Mouse (Mus musculus) layer of hippocampus, postnatal 25 days (tissue): ENCODE results near the gene Rps6kb2. TPM values are rescaled to one million over a fixed set of nuclear protein-coding genes. Genes with fewer than 3 reads are reported as not detected.

Experiments
- DNase-seq, 2 experiments: peaks; one replicate each; pipeline ENCODE4 v3.0.0; 2022; ENCODE audit warnings: mixed read lengths in 2 of 2, low spot score in 1 of 2; ENCODE audit errors: extremely low spot score in 1 of 2
- total RNA-seq, 2 experiments: library from RNA; stranded (reverse); gene quantifications; 2 replicates each; pipeline ENCODE4 v1.2.3; 2021

The Rps6kb2 gene
- total RNA-seq, 2 experiments from 2014 or later = 27.8 to 43.9 TPM

DNA sequence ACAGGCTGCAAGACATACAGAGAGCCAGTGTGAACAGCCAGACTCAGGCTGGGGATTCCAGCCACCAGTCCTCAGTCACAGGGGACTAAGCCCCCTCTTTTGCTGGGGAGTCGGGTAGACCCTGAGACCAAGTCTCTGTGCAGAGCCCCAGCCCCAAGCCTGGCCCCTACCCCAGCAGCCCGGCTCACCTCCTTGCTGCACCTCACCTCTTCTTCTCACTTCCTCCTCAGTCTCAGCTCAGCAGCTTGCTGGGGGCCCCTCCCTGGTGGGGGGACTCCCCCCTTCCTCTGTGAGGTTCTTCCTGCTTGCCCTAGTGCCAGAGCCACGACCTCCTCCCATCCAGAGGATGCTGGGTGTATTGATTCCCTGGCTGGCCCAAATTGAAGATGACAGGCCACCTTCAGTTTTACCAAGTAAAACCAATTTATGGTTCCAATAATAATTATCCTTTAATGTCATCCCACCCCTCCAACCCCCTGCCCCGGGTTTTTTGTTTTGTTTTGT is 27.7 kb upstream of the Rps6kb2 start, which contains the start of gene Tbc1d10c:
Tbc1d10c (minus strand) TSS at position 454 of the 504 bp plus-strand sequence.
- no peak for DNase-seq

DNA sequence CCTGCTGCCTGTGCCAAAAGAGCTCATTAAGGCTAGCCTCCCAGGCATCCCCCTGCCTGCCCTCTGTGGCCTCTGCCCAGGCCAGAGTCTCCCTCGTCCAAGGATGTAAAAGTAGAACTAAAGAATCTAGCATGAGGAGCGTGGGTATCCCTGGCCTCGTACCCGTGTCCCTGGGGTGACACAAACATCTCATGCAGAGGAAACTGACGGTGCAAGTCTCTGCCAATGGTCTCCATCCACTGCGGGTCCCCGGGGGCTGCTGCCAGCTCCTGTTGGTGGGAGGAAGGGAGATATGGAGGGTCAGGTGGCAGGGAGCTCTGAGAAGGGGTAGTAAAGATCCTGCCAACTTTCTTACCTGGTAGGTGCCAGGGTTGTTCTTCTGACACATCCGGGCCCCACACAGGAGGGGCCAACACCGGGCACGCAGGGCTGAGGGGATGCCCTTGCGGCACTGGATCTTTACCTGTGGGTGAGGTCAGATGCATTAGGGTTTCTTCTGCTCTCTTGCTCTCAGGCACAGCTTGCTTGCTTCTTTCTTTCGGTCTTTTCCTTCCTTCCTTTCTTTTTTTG is 26.0 kb upstream of the Rps6kb2 start:
- no peak for DNase-seq

DNA sequence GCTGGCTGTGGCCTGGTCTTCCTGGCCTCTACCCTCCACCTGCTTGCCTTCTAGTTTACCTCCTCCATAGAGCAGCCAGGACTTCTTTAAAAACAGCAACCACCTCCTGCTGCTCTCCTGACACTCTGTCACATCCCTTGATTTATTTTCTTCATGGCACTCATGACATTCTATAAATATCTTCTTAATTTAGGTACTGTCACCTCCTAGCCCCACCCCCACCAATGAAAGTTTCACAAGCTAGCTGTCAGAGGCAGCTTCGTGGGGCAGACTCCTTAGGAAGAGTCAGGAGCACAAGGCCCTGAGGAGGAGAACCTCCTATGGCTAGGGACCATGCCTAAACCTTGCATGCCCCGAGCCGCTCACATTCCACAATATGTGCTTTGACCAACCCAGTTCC is 24.1 kb upstream of the Rps6kb2 start:
- no peak for DNase-seq

DNA sequence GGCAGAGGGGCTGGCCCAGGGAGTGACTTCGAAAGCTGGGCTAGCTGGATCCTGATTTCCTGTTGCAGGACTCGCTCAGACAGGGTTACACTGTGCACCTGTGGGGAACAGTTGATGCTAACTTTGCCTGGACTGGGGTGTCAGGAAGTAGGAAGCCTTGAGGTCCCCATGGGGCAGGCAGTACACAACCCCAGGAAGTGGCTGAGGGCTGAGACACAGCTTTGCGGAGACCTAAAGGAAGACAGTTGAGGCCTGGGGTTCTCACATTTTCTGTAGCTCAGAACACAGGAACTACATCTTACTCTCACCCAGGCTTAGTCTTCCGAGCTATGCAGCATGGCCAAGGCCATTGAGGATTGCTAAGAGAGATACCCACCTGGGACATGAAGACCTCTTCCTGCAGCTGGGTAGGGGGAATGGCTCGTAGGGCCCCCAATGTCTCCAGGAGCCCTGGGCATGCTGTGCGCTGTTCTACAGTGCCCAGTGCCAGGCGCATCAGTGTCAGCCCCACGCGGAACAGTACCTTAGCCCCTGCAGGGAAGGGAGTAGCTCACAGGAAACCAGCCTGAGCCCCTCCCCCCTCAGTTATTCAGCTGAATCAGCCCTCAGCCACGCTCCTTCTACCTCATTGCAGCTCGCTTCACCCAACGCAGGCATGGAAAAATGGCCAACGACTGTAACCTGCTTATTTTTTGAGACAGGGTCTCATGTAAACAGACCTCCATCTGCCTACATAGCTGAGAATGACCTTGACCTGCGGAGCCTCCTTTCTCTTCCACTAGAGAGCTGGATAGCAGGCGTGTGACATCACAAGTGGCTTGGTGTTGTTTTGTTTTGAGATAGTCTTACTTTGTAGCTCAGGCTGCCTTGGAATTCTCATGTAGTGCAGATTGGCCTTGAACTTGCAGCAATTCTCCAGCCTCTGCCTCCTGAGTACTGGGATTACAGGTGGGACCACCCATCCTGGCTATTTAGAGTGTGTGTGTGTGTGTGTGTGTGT is 22.1 kb upstream of the Rps6kb2 start:
- no peak for DNase-seq

DNA sequence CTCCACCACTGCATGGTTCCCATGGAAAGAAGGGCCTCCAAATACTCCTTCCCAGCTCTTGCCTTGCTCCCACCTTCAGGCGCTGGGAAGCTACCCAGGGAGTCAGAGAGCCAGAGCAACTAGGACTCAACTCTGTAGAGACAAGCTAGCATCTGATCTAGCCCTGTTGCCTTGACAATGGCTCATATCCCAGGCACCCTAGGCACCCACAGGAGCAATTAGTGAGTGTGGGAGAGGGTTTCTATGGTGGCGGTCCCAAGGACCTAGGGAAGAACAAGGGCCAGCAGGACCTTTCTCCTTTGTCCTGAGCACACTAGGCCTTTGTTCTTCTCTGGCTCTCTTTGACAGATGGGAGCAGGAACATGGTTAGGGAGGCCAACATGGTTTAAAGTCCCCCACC is 20.5 kb upstream of the Rps6kb2 start:
- DNase-seq = no peak

DNA sequence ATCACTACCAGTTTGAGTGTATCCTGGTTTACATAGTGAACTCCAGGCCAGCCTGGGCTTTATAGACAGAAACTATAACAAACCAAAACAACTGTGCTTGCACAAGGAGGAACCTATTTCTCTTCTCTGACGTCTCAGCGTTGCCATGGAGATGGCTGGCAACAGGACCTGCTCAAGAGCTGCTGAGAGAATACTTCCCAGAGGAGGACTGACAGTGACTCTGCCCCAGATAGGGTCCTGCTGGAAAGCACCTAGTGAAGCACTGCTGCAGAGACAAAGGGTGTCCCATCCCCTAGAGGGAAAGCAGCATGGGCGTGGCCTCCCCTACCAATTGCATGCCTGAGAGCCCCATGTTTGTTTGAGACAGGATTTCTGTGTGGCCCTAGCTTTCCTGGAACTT is 18.7 kb upstream of the Rps6kb2 start:
- DNase-seq = peak in 1 of 2 experiments; percentile 57

DNA sequence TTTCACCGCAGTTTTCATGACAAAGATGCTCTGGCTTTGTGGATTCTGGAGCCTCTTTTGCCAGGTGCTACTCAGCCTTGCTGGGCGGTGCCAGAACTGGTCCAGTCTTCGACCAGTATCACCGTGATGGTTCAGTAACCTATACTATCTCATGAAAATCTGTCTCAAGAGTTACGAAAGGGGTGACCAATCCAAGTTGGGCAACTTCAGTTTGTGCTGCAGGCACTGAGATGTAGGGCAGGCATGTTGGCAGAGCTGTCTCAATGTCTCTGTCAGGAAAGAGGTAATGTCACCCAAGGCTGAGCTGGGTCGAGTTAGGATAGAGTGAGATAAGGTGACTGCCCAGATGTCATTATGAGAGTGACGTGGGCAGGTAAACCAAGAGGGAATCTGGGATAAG is 17.3 kb upstream of the Rps6kb2 start:
- no peak for DNase-seq

DNA sequence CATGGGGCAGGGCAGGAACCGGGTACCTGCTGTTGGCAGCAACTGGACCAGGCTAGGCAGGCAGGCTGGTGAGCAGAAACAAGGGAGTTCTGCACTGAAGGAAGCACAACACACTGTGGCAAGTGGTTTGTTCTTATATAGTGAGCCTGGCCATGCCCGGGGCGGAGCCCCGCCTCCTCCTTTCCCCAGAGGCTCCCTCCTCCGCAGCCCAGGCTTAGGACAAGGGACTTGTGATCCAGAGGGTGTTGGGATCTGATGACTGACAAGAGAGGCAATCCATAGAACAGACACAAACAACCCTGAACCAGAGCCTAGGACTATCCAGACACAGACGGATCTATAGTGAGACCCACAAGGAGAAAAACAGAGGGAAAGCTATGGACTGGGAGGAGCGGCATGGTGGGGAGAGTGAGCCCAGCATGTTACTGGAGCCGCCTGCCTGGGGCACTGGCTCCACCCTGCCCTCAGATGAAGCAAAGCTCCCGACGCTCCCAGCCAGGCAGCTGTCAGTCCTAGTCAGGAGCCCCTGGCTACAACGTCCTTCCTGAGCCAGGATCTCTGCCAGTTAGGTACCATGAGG is 12.3 kb upstream of the Rps6kb2 start, which contains the start of gene Carns1:
Carns1 (minus strand) TSS at position 112 of the 580 bp plus-strand sequence.
- DNase-seq = no peak

DNA sequence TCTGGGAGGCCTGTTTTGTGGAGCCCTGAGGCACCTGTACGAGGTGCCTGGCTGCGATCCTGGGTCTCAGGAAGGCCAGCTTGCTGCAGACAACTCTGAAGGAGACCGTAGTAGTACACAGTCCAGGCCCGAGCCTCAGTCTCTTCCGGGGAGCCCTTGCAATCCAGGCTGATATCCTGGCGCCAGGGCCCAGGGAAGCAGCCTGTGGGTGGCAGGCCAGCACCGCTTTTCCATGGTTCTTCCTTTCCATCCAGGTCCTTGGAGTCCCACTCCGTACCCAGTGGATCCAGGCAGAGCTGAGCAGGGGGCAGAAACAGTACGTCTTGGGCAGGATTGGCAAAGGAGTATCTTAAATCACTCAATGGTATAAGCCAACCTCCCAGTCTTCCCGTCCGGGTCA is 9.8 kb upstream of the Rps6kb2 start:
- no peak for DNase-seq

DNA sequence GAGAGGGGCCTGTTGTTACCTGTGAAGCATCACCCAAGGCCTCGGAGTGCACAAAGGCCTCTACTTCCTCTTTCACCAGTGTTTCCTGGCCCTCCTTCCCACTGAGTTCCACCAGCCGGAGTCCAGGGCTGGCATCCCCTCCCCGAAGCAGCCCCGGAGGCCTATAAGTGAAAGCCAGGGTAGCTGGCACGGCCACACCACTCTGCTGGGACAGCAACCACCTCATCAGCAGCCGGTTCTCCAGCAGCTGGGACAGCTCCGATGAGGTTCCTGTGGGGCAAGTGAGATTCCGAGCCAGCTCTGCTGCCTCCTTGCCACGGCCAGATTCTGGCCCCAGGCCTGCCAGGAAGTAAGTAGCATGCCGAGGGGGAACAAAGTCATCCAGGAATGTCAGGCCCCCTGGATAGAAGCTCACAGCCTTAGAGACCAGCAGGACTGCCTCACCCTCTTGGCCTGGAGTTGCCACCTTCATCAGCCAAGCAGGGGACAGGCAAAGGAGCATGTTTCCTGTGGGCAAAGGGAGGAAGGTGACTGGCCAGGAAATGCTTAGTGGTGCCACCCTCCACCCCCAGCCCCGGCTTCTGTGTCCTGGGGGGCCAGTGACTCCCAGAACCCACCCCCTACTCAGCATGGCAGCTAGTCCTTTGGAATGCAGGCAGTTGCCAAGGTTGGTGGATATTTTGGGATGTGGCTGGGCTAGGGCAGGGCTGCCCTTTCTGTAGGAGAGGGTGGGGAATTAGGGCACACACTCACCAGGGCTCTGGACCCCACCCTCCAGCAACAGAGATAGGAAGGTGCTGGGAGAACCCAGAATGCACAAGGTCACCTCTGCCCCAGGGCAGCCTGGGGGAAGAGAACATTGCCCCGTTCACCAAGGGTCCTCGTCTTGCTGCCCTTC is 8.5 kb upstream of the Rps6kb2 start:
- no peak for DNase-seq

DNA sequence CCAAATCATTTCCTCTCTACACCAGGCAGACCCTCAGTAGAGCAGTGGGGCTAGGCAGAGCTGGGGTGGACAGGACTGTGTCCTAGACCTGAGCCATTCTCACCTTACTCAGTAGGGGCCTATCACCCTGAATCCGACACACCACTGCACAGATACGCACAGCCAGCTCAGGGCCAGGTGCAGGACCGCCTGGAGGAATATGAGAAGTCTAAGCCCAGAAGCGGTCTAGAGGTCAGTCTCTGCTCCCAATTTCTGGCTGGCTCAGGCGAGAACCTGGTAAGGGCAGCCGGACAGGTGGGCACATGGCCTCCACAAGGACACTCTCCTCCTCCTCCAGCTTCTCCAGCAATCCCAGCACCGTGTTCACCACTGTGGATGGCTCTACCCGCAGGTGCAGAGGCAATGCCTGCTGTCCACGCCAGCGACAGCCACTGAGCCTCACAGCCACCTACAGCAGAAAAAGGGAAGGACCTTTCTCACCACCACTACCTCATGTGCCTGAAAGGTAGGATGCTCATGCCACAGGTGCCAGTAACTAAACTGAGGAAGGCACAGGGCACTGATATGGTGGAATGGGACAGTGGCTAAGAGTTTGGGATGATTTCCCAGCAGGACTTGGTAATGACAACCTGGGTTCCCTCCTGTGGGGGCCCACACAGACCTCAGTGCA is 7.7 kb upstream of the Rps6kb2 start:
- no peak for DNase-seq

DNA sequence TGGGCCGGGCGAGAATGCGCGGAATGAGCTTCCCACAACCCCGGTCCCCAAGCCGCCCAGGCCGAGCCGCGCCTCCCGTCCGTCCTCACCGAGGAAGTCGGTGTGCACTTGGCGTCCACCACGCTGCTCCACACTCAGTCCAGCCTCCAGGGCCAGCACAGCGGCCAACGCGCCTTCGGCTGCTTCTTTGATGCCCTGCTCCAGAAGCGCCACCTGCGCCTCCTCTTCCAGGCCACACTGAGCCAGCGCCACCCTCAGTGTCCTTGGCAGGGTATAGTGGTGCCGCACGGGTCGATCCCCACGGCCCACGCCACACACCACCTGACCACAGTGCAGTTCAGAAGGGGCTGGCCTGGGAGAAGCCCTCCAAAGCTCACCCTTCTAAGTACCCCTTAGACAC is 6.7 kb upstream of the Rps6kb2 start:
- no peak for DNase-seq

DNA sequence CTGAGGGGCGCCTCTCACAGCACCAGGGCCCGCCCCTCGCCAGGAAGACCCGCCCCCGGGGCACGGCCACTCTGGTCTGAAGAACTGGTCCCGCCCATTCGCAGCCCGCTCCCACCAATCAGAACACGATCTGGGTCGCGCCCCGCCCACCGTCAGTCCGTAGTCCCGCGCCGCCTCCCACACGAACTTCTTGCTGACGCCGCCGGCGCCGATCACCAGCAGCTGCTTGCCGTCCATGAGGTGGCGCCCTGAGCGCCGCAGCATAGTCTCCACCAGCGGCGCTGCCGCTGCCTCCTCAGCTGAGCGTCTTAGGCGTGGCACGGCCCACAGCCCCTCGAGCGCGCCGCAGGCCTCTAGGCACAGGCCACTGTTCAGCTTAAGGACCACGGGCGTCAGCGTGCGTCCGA is 6.2 kb upstream of the Rps6kb2 start:
- DNase-seq = peak; percentile 97 to 98

DNA sequence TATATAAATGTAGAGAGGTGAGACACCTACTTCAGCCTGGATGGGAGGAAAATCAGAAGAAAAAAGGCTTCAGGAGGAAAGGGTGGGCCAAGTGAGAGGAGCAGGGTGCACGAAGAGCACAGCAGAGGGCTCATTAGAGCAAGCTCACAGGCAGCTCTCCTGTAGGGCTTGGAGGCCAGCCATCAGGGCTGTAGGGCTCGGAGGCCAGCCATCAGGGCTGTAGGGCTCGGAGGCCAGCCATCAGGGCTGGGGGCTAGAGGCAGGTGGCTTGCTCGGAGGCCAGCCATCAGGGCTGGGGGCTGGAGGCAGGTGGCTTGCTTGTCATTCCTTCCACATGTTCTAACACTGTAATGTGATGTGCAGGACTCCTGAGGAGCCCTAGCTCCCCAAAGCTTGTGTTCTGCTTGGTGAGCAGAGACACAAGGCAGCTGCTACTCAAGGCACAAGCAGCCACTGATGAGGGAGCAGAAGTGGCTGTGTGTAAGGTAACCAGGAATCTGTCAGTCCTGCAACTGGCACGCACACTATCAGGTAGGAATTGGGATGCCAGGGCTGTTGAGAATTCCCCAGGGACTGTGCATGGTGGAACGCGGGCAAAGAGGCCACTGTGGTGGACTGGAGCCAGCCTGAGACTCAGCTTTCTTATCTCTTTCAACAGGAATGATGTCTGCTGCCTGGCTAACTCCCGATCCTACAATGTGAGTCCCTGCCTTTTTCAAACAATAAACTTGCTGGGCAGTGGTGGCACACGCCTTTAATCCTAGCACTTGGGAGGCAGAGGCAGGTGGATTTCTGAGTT is 3.7 kb upstream of the Rps6kb2 start:
- no peak for DNase-seq

DNA sequence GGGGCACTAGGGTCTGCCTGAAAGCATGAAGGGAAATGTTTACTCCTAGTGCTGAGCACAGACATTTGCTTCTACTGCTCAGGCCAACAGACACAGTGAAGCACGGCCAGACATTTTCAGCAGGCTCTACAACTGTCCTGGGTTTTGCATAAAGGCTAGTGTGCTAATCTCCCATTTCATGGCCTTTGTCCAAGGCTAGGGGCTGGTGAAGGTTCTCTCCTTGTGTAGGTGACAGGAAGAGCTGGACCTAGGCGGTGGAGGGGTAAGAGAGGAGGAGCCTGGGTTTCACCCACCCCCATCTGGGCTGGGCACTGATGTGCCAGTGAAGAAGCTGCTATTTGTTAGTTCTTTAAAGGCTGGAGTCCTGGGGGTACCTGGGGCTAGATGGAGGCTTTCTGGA is 1.6 kb upstream of the Rps6kb2 start:
- no peak for DNase-seq

DNA sequence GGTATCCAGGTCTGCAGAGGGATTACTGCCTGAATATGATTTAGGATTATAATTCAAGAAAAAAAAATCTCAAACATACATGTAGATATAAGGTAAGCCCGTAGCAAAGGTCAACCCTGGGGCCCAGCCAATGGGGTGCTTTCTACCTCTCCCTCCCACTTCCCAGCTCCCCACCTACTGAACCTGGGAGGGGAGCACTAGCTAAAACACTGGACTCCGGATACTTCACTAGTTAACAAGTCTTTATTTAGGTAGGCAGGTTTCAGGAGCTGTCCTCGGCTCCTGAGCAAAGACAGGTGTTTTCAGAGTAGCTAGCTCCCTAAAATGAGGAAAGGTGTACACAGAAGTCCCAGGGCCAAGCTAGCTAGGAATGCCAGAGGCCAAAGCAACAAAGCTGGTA is 946 bp upstream of the Rps6kb2 start:
- DNase-seq = no peak

DNA sequence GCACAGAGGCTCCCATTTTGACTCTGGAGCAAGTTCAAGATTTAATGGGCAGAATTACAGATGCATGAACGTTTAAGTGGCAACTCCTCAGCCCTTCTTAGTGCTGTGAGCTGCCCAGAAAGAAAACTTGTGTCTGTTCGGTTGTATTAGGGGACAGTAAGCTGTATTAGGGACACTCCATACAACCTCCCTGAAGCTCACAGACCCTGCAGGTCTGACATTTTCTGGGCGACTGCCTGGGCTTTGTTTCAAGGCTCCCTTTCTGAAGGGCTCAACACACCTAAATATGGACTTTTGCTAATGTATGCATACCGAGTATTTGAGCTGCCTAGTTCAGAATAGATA is 361 bp upstream of the Rps6kb2 start:
- DNase-seq = no peak

DNA sequence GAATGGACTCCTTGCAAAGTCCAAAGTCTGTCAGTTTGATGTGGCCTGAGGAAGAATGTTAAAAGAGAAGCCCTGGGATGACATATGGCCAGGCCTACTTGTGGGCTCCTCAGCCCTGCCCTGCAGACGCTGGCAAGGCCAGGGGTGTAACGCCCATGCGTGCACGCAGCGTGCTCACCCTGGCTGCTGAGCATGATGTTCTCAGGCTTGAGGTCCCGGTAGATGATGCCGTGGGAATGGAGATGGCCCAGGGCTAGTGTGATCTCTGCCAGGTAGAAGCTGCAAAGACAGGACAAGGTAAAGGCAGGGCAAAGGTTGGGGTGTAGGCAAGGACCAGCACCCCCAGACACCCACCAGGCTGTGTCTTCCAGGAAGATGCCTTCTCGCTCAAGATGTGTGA is 4.1 kb downstream of the Rps6kb2 start:
- DNase-seq = no peak

DNA sequence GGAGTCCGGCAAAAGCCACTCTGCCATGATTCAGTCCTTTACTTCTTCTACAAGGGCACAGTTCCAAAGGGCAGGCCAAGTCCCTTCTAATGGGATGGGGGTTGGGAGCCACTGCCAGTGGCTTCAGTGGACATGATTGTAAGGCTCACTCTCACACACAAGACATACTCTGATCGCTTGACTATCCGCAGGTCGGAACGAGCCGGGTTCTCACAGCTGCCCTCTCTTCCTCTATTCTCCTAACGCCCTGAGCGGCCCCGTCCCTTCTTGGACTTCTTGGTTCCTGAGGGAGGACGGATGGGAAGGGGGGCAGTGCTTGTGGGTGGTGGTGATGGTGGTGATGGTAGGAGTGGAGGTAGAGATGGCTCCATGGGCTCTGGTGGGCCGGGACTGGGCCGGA is 6.4 kb downstream of the Rps6kb2 start:
- DNase-seq = no peak
